Mouse (Mus musculus): ENCODE results near the gene Pafah1b3. TPM values are rescaled to one million over a fixed set of nuclear protein-coding genes. Genes with fewer than 3 reads are reported as not detected.
A peak's percentile ranks its signal among the peaks of the same experiment; 100 is the strongest.

Pafah1b3 gene
- polyA plus RNA-seq, 1 experiment from 2014 or later = 590 TPM

GRCm38 (mm10) chr7:25279861-25280791 is 17.7 kb downstream of the Pafah1b3 start:
- Histone ChIP-seq H3K9ac (replicated peaks; ENCODE audit: low read depth, low read length) (peak overlapping the region; percentile 76), H3K4me2 (ENCODE audit: low read depth, low read length) (peak overlapping the region; percentile 90), H3K27ac (ENCODE audit: low read depth, low read length) (peak overlapping the region; percentile 98), H3K4me1 (ENCODE audit: control insufficient read depth, insufficient read depth, low read length) (peaks cover 57% of the 10 kb centered on the region), H3K36me3 (ENCODE audit: control insufficient read depth, insufficient read depth, low read length) (peaks cover 8% of the 10 kb centered on the region), H3K27me3 (ENCODE audit: control insufficient read depth, insufficient read depth, low read length) (no peaks in the 10 kb centered on the region), H3K4me3 (ENCODE audit: low read depth, low read length) (peak overlapping the region; percentile 76), H3K9me3 (ENCODE audit: control insufficient read depth, low read length) (no peaks in the 10 kb centered on the region)
- no peak; the same call in 1 of the 2 replicates for ATAC-seq (ENCODE audit: low read depth)
- under 1% methylated on average over 6 of the region's 6 CpGs for WGBS

- peak; percentile 60 for ATAC-seq (ENCODE audit: low read depth)
- peak overlapping the region; percentile 90 for H3K4me2 ChIP-seq (ENCODE audit: low read depth, low read length)
- peaks cover 6% of the 10 kb centered on the region; the same call in 1 of the 2 replicates for H3K36me3 ChIP-seq (ENCODE audit: control insufficient read depth, insufficient read depth, low read length)
- H3K27ac ChIP-seq (ENCODE audit: low read depth, low read length) = peak overlapping the region; percentile 98
- 0% methylated on average over 39 of the region's 49 CpGs for WGBS
- no peaks in the 10 kb centered on the region for H3K27me3 ChIP-seq (ENCODE audit: control insufficient read depth, insufficient read depth, low read length)
- H3K4me1 ChIP-seq (ENCODE audit: control insufficient read depth, insufficient read depth, low read length) = peaks cover 53% of the 10 kb centered on the region
- H3K4me3 ChIP-seq (ENCODE audit: low read depth, low read length) = peak overlapping the region; percentile 76
- H3K9me3 ChIP-seq (ENCODE audit: control insufficient read depth, low read length) = no peaks in the 10 kb centered on the region
- H3K9ac ChIP-seq (replicated peaks; ENCODE audit: low read depth, low read length) = peak overlapping the region; percentile 74
Measured at GRCm38 (mm10) chr7:25279076-25279860, 18.5 kb downstream of the Pafah1b3 start.

- under 1% methylated on average over 48 of the region's 60 CpGs for WGBS
- peaks cover 11% of the 10 kb centered on the region; the same call in 1 of the 2 replicates for H3K36me3 ChIP-seq (ENCODE audit: control insufficient read depth, insufficient read depth, low read length)
Measured at GRCm38 (mm10) chr7:25278341-25279075, 19.3 kb downstream of the Pafah1b3 start.

GRCm38 (mm10) chr7:25277998-25278340 is 19.8 kb downstream of the Pafah1b3 start:
- Histone ChIP-seq H3K4me3 (ENCODE audit: low read depth, low read length) (peak overlapping the region; percentile 76), H3K4me2 (ENCODE audit: low read depth, low read length) (peak overlapping the region; percentile 90), H3K9ac (replicated peaks; ENCODE audit: low read depth, low read length) (peak overlapping the region; percentile 74), H3K27ac (ENCODE audit: low read depth, low read length) (peak overlapping the region; percentile 98), H3K36me3 (ENCODE audit: control insufficient read depth, insufficient read depth, low read length) (peaks cover 13% of the 10 kb centered on the region; the same call in 1 of the 2 replicates), H3K4me1 (ENCODE audit: control insufficient read depth, insufficient read depth, low read length) (peaks cover 44% of the 10 kb centered on the region), H3K9me3 (ENCODE audit: control insufficient read depth, low read length) (no peaks in the 10 kb centered on the region), H3K27me3 (ENCODE audit: control insufficient read depth, insufficient read depth, low read length) (no peaks in the 10 kb centered on the region)
- ATAC-seq (ENCODE audit: low read depth) = no peak
- WGBS = 19% methylated on average over 4 of the region's 4 CpGs

More at GRCm38 (mm10) chr7:25278341-25279075, 19.3 kb downstream of the Pafah1b3 start:
- Histone ChIP-seq H3K4me2 (ENCODE audit: low read depth, low read length) (peak overlapping the region; percentile 90), H3K9ac (replicated peaks; ENCODE audit: low read depth, low read length) (peak overlapping the region; percentile 74), H3K27ac (ENCODE audit: low read depth, low read length) (peak overlapping the region; percentile 98), H3K9me3 (ENCODE audit: control insufficient read depth, low read length) (no peaks in the 10 kb centered on the region), H3K4me3 (ENCODE audit: low read depth, low read length) (peak overlapping the region; percentile 76), H3K27me3 (ENCODE audit: control insufficient read depth, insufficient read depth, low read length) (no peaks in the 10 kb centered on the region), H3K4me1 (ENCODE audit: control insufficient read depth, insufficient read depth, low read length) (peaks cover 49% of the 10 kb centered on the region)
- peak; percentile 70 for ATAC-seq (ENCODE audit: low read depth)

GRCm38 (mm10) chr7:25277405-25277804 is 20.4 kb downstream of the Pafah1b3 start:
- ATAC-seq (ENCODE audit: low read depth) = no peak
- Histone ChIP-seq H3K27ac (ENCODE audit: low read depth, low read length) (peak overlapping the region; percentile 98), H3K9me3 (ENCODE audit: control insufficient read depth, low read length) (no peaks in the 10 kb centered on the region), H3K9ac (replicated peaks; ENCODE audit: low read depth, low read length) (peak overlapping the region; percentile 37), H3K4me3 (ENCODE audit: low read depth, low read length) (peak overlapping the region; percentile 76; the same call in 1 of the 2 replicates), H3K27me3 (ENCODE audit: control insufficient read depth, insufficient read depth, low read length) (no peaks in the 10 kb centered on the region), H3K4me1 (ENCODE audit: control insufficient read depth, insufficient read depth, low read length) (peaks cover 43% of the 10 kb centered on the region), H3K36me3 (ENCODE audit: control insufficient read depth, insufficient read depth, low read length) (peaks cover 14% of the 10 kb centered on the region; the same call in 1 of the 2 replicates), H3K4me2 (ENCODE audit: low read depth, low read length) (peak overlapping the region; percentile 90)
- 92% methylated on average over 4 of the region's 4 CpGs for WGBS

GRCm38 (mm10) chr7:25275555-25276298 is 22.1 kb downstream of the Pafah1b3 start:
- Histone ChIP-seq H3K4me1 (ENCODE audit: control insufficient read depth, insufficient read depth, low read length) (peaks cover 34% of the 10 kb centered on the region), H3K27ac (ENCODE audit: low read depth, low read length) (no peak overlapping the region), H3K4me2 (ENCODE audit: low read depth, low read length) (no peak overlapping the region; the same call in 1 of the 2 replicates), H3K4me3 (ENCODE audit: low read depth, low read length) (no peak overlapping the region), H3K36me3 (ENCODE audit: control insufficient read depth, insufficient read depth, low read length) (peaks cover 23% of the 10 kb centered on the region), H3K27me3 (ENCODE audit: control insufficient read depth, insufficient read depth, low read length) (no peaks in the 10 kb centered on the region), H3K9ac (replicated peaks; ENCODE audit: low read depth, low read length) (peak overlapping the region; percentile 8; the same call in 1 of the 2 replicates), H3K9me3 (ENCODE audit: control insufficient read depth, low read length) (no peaks in the 10 kb centered on the region)
- 62% methylated on average over 9 of the region's 9 CpGs for WGBS
- ATAC-seq (ENCODE audit: low read depth) = no peak

GRCm38 (mm10) chr7:25274996-25275395 is 22.8 kb downstream of the Pafah1b3 start:
- Histone ChIP-seq H3K9ac (replicated peaks; ENCODE audit: low read depth, low read length) (0 out of 2 replicates have a peak overlapping the region, but pooled peaks have one; percentile 8), H3K4me2 (ENCODE audit: low read depth, low read length) (no peak overlapping the region)

GRCm38 (mm10) chr7:25274571-25274970 is 23.2 kb downstream of the Pafah1b3 start:
- H3K9ac ChIP-seq (replicated peaks; ENCODE audit: low read depth, low read length) = no peak overlapping the region; the same call in 1 of the 2 replicates
- no peaks in the 10 kb centered on the region for H3K9me3 ChIP-seq (ENCODE audit: control insufficient read depth, low read length)
- H3K27me3 ChIP-seq (ENCODE audit: control insufficient read depth, insufficient read depth, low read length) = no peaks in the 10 kb centered on the region
- no peak overlapping the region for H3K4me3 ChIP-seq (ENCODE audit: low read depth, low read length)
- H3K4me2 ChIP-seq (ENCODE audit: low read depth, low read length) = no peak overlapping the region
- H3K36me3 ChIP-seq (ENCODE audit: control insufficient read depth, insufficient read depth, low read length) = peaks cover 23% of the 10 kb centered on the region
- WGBS = 41% methylated on average over 5 of the region's 5 CpGs
- peaks cover 29% of the 10 kb centered on the region for H3K4me1 ChIP-seq (ENCODE audit: control insufficient read depth, insufficient read depth, low read length)
- H3K27ac ChIP-seq (ENCODE audit: low read depth, low read length) = no peak overlapping the region
- no peak for ATAC-seq (ENCODE audit: low read depth)

More at GRCm38 (mm10) chr7:25274996-25275395, 22.8 kb downstream of the Pafah1b3 start:
- Histone ChIP-seq H3K4me1 (ENCODE audit: control insufficient read depth, insufficient read depth, low read length) (peaks cover 29% of the 10 kb centered on the region), H3K27ac (ENCODE audit: low read depth, low read length) (no peak overlapping the region), H3K9me3 (ENCODE audit: control insufficient read depth, low read length) (no peaks in the 10 kb centered on the region), H3K36me3 (ENCODE audit: control insufficient read depth, insufficient read depth, low read length) (peaks cover 23% of the 10 kb centered on the region), H3K27me3 (ENCODE audit: control insufficient read depth, insufficient read depth, low read length) (no peaks in the 10 kb centered on the region), H3K4me3 (ENCODE audit: low read depth, low read length) (no peak overlapping the region)
- WGBS = 87% methylated on average over 3 of the region's 3 CpGs
- no peak for ATAC-seq (ENCODE audit: low read depth)
